Mouse (Mus musculus) heart, postnatal 0 days (tissue): ENCODE data around the gene Scaf1.

Experiments
- CTCF ChIP-seq: IDR thresholded peaks from 2 replicates; pipeline ENCODE4 v1.5.1; 2016; ENCODE audit warnings: antibody characterized with exemption, control low read depth, low read depth
- EP300 ChIP-seq: IDR thresholded peaks from 2 replicates; pipeline ENCODE4 v1.6.1; 2016; ENCODE audit warnings: antibody characterized with exemption, low read depth

DNA sequence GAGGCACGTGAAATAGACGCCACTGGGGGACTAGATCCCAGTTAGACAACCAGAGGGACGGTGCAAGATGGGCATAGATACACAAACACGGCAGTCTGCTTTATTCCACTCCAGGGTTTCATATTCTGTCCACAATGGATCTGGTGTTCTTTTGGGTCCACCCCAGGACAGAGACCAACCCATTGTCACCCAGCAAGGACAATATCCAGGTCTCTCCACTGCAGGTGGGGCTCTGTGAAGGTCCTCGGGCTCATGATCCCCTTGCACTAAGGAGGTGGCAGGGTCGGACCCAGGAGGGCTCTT is 41.1 kb downstream of the Scaf1 start:
- TF ChIP-seq EP300 (no peak), CTCF (no peak)
